Mouse (Mus musculus) limb, embryonic 11.5 days (tissue): ENCODE results near the gene Rapgef3. TPM values are rescaled to one million over a fixed set of nuclear protein-coding genes. Genes with fewer than 3 reads are reported as not detected.

Source experiments
- ATAC-seq: fragments of 200-750 bp; cut with Nextera tagmentation; 2 replicates; pipeline ENCODE4 v1.8.0; 2017; ENCODE audit warnings: low read depth; ENCODE audit not compliant: insufficient number of reproducible peaks, low FRiP score, low TSS enrichment
- DNase-seq: peaks from one replicate; pipeline ENCODE4 v3.0.0-alpha.2; 2015; ENCODE audit warnings: low spot score
- H3K27ac ChIP-seq: fragments of 300-500 bp; sonication (generic); replicated peaks from 2 replicates; pipeline ENCODE4 v1.5.1; 2014; ENCODE audit warnings: low read depth, mild to moderate bottlenecking, low read length
- H3K27me3 ChIP-seq: fragments of 300-500 bp; sonication (generic); 2 replicates; pipeline ENCODE4 v1.6.1; 2014; ENCODE audit warnings: mild to moderate bottlenecking, low read length, mixed read lengths; ENCODE audit not compliant: control insufficient read depth, insufficient read depth
- H3K36me3 ChIP-seq: fragments of 300-500 bp; sonication (generic); 2 replicates; pipeline ENCODE4 v1.6.1; 2014; ENCODE audit warnings: mild to moderate bottlenecking, low read length, moderate library complexity, mixed read lengths; ENCODE audit not compliant: control insufficient read depth, insufficient read depth
- H3K4me1 ChIP-seq: fragments of 300-500 bp; sonication (generic); 2 replicates; pipeline ENCODE4 v1.6.1; 2014; ENCODE audit warnings: low read length, mixed read lengths; ENCODE audit not compliant: control insufficient read depth, insufficient read depth
- H3K4me2 ChIP-seq: fragments of 300-500 bp; sonication (generic); 2 replicates; pipeline ENCODE4 v1.6.1; 2014; ENCODE audit warnings: low read depth, mild to moderate bottlenecking, moderate library complexity; ENCODE audit not compliant: severe bottlenecking
- H3K4me3 ChIP-seq: fragments of 300-500 bp; sonication (generic); 2 replicates; pipeline ENCODE4 v1.5.1; 2014; ENCODE audit warnings: low read depth, low read length
- H3K9ac ChIP-seq: fragments of 300-500 bp; sonication (generic); 2 replicates; pipeline ENCODE4 v1.6.1; 2014; ENCODE audit warnings: mild to moderate bottlenecking, low read length
- H3K9me3 ChIP-seq: fragments of 300-500 bp; sonication (generic); 2 replicates; pipeline ENCODE4 v1.6.1; 2016; ENCODE audit warnings: low read length; ENCODE audit not compliant: control insufficient read depth
- WGBS: fragments of 180-500 bp; shearing (Covaris S2); extraction: QIAGEN DNeasy Blood & Tissue Kit; methylation state at CpG from one replicate; pipeline ENCODE4 v1.1.7; 2014; 5-methylcytosine and 5-hydroxymethylcytosine counted together
- polyA plus RNA-seq: library from polyadenylated mRNA; unstranded; fragments of >200 nt; fragmentation: Nextera tagmentation; extraction: Ambion mirVana; gene quantifications from 2 replicates; pipeline ENCODE4 v1.2.1, GENCODE M21; 2014

Gene Rapgef3
- polyA plus RNA-seq, 1 experiment from 2014 or later = 3.9 TPM

- Histone ChIP-seq H3K4me1 (peaks cover 10% of the 10 kb centered on the region), H3K27me3 (no peaks in the 10 kb centered on the region), H3K4me2 (no peak overlapping the region), H3K9me3 (no peaks in the 10 kb centered on the region), H3K4me3 (no peak overlapping the region), H3K27ac (no peak overlapping the region), H3K9ac (no peak overlapping the region), H3K36me3 (peaks cover 14% of the 10 kb centered on the region)
- DNase-seq (no peak), ATAC-seq (no peak)
- WGBS = 90% methylated on average over 5 of the region's 5 CpGs
Observed at GRCm38 (mm10) chr15:97810399-97810798, 42.6 kb upstream of the Rapgef3 start.

DNA sequence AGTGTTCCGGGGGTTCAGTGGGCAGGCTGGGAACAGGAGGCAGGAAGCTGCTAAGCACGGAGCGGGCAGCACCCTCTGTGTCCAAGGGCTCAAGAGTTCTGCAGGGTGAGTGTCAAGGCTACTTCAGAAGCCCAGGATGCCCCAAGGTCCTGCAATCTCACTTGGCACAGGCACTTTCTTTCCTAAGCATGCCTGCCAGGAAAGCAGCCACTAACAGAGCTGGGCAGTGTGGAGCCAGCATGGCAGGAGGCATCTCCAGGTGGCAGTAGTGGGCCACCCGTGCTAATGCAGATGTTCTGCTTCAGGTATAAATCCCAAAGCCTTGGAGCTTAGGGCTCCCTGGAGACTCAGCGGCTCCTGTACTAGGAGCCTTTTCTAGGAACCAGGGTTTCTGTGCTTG is 42.2 kb upstream of the Rapgef3 start:
- H3K9ac ChIP-seq = no peak overlapping the region
- no peak overlapping the region for H3K4me3 ChIP-seq
- peaks cover 8% of the 10 kb centered on the region for H3K4me1 ChIP-seq
- no peaks in the 10 kb centered on the region for H3K27me3 ChIP-seq
- 89% methylated on average over 5 of the region's 5 CpGs for WGBS
- no peaks in the 10 kb centered on the region for H3K9me3 ChIP-seq
- no peak overlapping the region for H3K27ac ChIP-seq
- DNase-seq (no peak), ATAC-seq (no peak)
- H3K36me3 ChIP-seq = peaks cover 14% of the 10 kb centered on the region
- H3K4me2 ChIP-seq = no peak overlapping the region

GRCm38 (mm10) chr15:97809206-97809605 is 41.4 kb upstream of the Rapgef3 start:
- Histone ChIP-seq H3K4me1 (peaks cover 5% of the 10 kb centered on the region), H3K27ac (no peak overlapping the region), H3K36me3 (peaks cover 14% of the 10 kb centered on the region), H3K4me2 (no peak overlapping the region), H3K9me3 (no peaks in the 10 kb centered on the region), H3K27me3 (no peaks in the 10 kb centered on the region), H3K9ac (no peak overlapping the region), H3K4me3 (no peak overlapping the region)
- no peak for ATAC-seq
- WGBS = 81% methylated on average over 14 of the region's 14 CpGs
- no peak for DNase-seq

- Histone ChIP-seq H3K9me3 (no peaks in the 10 kb centered on the region), H3K36me3 (peaks cover 14% of the 10 kb centered on the region), H3K4me3 (no peak overlapping the region), H3K4me1 (peaks cover 5% of the 10 kb centered on the region), H3K9ac (no peak overlapping the region), H3K27ac (no peak overlapping the region), H3K27me3 (no peaks in the 10 kb centered on the region), H3K4me2 (no peak overlapping the region)
- DNase-seq = no peak
- no peak for ATAC-seq
- WGBS = 81% methylated on average over 14 of the region's 14 CpGs
Observed at GRCm38 (mm10) chr15:97808532-97808931, 40.8 kb upstream of the Rapgef3 start.

GRCm38 (mm10) chr15:97807867-97808266 is 40.1 kb upstream of the Rapgef3 start:
- Histone ChIP-seq H3K27ac (no peak overlapping the region), H3K4me2 (no peak overlapping the region), H3K9me3 (no peaks in the 10 kb centered on the region), H3K36me3 (peaks cover 14% of the 10 kb centered on the region), H3K27me3 (no peaks in the 10 kb centered on the region), H3K4me1 (no peaks in the 10 kb centered on the region), H3K9ac (no peak overlapping the region), H3K4me3 (no peak overlapping the region)
- 78% methylated on average over 12 of the region's 12 CpGs for WGBS
- ATAC-seq = no peak
- DNase-seq = no peak

DNA sequence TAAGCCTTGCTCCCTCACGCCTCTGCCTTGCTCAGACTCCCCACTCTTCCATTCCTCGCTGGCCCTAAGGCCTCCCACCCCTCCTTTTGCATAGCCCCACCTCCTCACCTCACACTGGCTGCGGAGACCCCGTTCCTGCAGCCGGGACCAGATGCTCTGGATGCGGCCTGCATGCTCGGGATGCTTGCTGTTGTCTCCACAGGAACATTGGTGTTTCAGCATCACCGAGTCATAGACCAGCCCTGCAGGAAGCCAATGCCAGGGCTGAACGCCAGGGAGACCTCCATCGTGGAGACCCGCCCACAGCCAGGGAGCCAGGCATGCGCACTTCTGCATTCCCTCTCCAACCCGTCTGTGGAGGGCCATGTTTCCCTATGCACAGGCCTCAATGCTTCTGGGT is 34.8 kb upstream of the Rapgef3 start:
- Histone ChIP-seq H3K9me3 (no peaks in the 10 kb centered on the region), H3K4me2 (peak overlapping the region; percentile 38), H3K27me3 (no peaks in the 10 kb centered on the region), H3K9ac (peak overlapping the region; percentile 47; the same call in 1 of the 2 replicates), H3K4me3 (peak overlapping the region; percentile 16; the same call in 1 of the 2 replicates), H3K27ac (no peak overlapping the region), H3K36me3 (peaks cover 8% of the 10 kb centered on the region), H3K4me1 (no peaks in the 10 kb centered on the region)
- ATAC-seq = peak; percentile 51; the same call in 1 of the 2 replicates
- peak; percentile 70 for DNase-seq
- WGBS = 8% methylated on average over 13 of the region's 13 CpGs

- H3K4me2 ChIP-seq = no peak overlapping the region; the same call in 1 of the 2 replicates
- no peak overlapping the region for H3K27ac ChIP-seq
- H3K9me3 ChIP-seq = no peaks in the 10 kb centered on the region
- WGBS = 78% methylated on average over 7 of the region's 7 CpGs
- no peak for DNase-seq
- no peak for ATAC-seq
- no peaks in the 10 kb centered on the region for H3K27me3 ChIP-seq
- H3K36me3 ChIP-seq = peaks cover 4% of the 10 kb centered on the region
- no peak overlapping the region; the same call in 1 of the 2 replicates for H3K9ac ChIP-seq
- no peak overlapping the region for H3K4me3 ChIP-seq
- H3K4me1 ChIP-seq = no peaks in the 10 kb centered on the region
Observed at GRCm38 (mm10) chr15:97801811-97802210, 34.0 kb upstream of the Rapgef3 start.

DNA sequence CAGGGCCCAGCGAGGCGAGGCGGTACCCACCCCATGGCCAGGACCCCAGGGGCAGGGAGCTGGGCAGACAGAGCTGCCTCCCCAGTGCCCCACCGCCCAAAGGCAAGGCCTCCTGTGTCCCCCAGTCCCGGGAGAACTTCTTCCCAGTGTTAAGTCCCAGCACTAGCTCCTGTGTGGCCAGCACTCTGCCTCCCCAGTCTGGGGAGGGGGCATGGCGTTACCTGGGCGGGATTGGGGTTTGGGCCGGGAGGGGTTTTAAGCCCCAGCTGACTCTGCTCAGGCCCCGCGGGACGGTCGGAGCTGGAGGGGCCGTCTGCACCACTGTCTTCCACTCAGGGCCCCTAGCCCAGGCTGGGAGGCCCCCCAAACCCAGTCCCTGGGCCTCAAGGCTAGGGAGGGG is 33.1 kb upstream of the Rapgef3 start:
- Histone ChIP-seq H3K4me1 (no peaks in the 10 kb centered on the region), H3K4me3 (no peak overlapping the region), H3K27ac (no peak overlapping the region), H3K9me3 (no peaks in the 10 kb centered on the region), H3K36me3 (peaks cover 4% of the 10 kb centered on the region), H3K9ac (no peak overlapping the region), H3K4me2 (no peak overlapping the region), H3K27me3 (no peaks in the 10 kb centered on the region)
- WGBS = 90% methylated on average over 13 of the region's 13 CpGs
- no peak for ATAC-seq
- no peak for DNase-seq

- DNase-seq (no peak), ATAC-seq (no peak)
- no peak overlapping the region for H3K9ac ChIP-seq
- WGBS = 88% methylated on average over 11 of the region's 11 CpGs
- no peaks in the 10 kb centered on the region for H3K27me3 ChIP-seq
- H3K27ac ChIP-seq = no peak overlapping the region
- H3K4me2 ChIP-seq = no peak overlapping the region
- no peak overlapping the region for H3K4me3 ChIP-seq
- H3K36me3 ChIP-seq = peaks cover 10% of the 10 kb centered on the region
- H3K4me1 ChIP-seq = no peaks in the 10 kb centered on the region
- H3K9me3 ChIP-seq = no peaks in the 10 kb centered on the region
Observed at GRCm38 (mm10) chr15:97799446-97799845, 31.7 kb upstream of the Rapgef3 start.
